Comparison of ENCODE assay signal across 14 mouse cellular contexts in genomic region chr10:18047380-18048146, GRCm38 (mm10). TPM values are rescaled to one million over a fixed set of nuclear protein-coding genes. Genes with fewer than 3 reads are reported as not detected.
DNase-seq lines count a peak whose midpoint lies in the region; ATAC-seq and TF ChIP-seq lines count a peak whose summit lies in the region.
"Had no signal": no experiment of that assay in that cellular context is flagged by ENCODE, and none has a peak within 500 bp of the region (broad histone marks: within the 10 kb centered on the region; RNA-seq: fewer than 3 reads in every experiment).

No protein-coding gene starts in this region.

- H3K27me3 ChIP-seq in liver, embryonic 14.5 days (ENCODE audit: control insufficient read depth, insufficient read depth, low read length), result no peaks in the 10 kb centered on the region
- no peaks in the 10 kb centered on the region for H3K27me3 ChIP-seq in limb, embryonic 10.5 days (ENCODE audit: low read depth, poor library complexity, severe bottlenecking)
- H3K27me3 ChIP-seq: embryonic facial prominence, embryonic 13.5 days; forebrain, embryonic 15.5 days; limb, embryonic 12.5 days had no signal

- no peak overlapping the region for H3K4me3 ChIP-seq in liver, embryonic 14.5 days (ENCODE audit: insufficient read depth in 1 of 2, low read depth in 2 of 2, low read length in 2 of 2)
- no peak overlapping the region for H3K4me3 ChIP-seq in limb, embryonic 10.5 days
- H3K4me3 ChIP-seq: embryonic facial prominence, embryonic 13.5 days; forebrain, embryonic 15.5 days; limb, embryonic 12.5 days had no signal

- H3K36me3 ChIP-seq in liver, embryonic 14.5 days (replicated peaks; ENCODE audit: control insufficient read depth, insufficient read depth, low read depth), result no peaks in the 10 kb centered on the region
- no peaks in the 10 kb centered on the region for H3K36me3 ChIP-seq in limb, embryonic 10.5 days
- H3K36me3 ChIP-seq: embryonic facial prominence, embryonic 13.5 days; forebrain, embryonic 15.5 days; limb, embryonic 12.5 days had no signal

- TF ChIP-seq EP300 in liver, embryonic 14.5 days (IDR thresholded peaks at IDR 0.05; ENCODE audit: low read depth), result no peak

- intact Hi-C loops in left cerebral cortex, postnatal 25 days (cut with DNase I), result no loop called here

- no peak overlapping the region for H3K27ac ChIP-seq in liver, embryonic 14.5 days
- H3K27ac ChIP-seq in limb, embryonic 10.5 days, result no peak overlapping the region
- H3K27ac ChIP-seq: embryonic facial prominence, embryonic 13.5 days; forebrain, embryonic 15.5 days; limb, embryonic 12.5 days had no signal

- no peak overlapping the region for H3K9ac ChIP-seq in liver, embryonic 14.5 days (replicated peaks)
- H3K9ac ChIP-seq: embryonic facial prominence, embryonic 13.5 days; forebrain, embryonic 15.5 days; limb, embryonic 12.5 days had no signal

- H3K4me2 ChIP-seq in liver, embryonic 14.5 days (ENCODE audit: low read depth), result no peak overlapping the region
- H3K4me2 ChIP-seq: embryonic facial prominence, embryonic 13.5 days; forebrain, embryonic 15.5 days; limb, embryonic 12.5 days had no signal

- no peaks in the 10 kb centered on the region for H3K9me3 ChIP-seq in liver, embryonic 14.5 days (ENCODE audit: control insufficient read depth, low read length)
- H3K9me3 ChIP-seq in limb, embryonic 10.5 days (replicated peaks), result no peaks in the 10 kb centered on the region
- H3K9me3 ChIP-seq: embryonic facial prominence, embryonic 13.5 days; forebrain, embryonic 15.5 days; limb, embryonic 12.5 days had no signal

- WGBS in liver, embryonic 14.5 days (ENCODE audit: insufficient replicate concordance), result 48% methylated on average over 10 of the region's 10 CpGs
- WGBS in limb, embryonic 10.5 days, result 35% methylated on average over 10 of the region's 10 CpGs

- no peak for TF ChIP-seq CTCF in liver, embryonic 14.5 days (IDR thresholded peaks at IDR 0.05; ENCODE audit: low read depth)

- DNase-seq in adrenal gland, postnatal 10 days, result peak; percentile 25
- no peak for DNase-seq in adrenal gland, adult 8-10 months
- DNase-seq in gonadal fat pad, adult 2 months (ENCODE audit: low read depth), result peak; percentile 61
- no peak for DNase-seq in liver, embryonic 14.5 days (ENCODE audit: low read depth in 3 of 3, low spot score in 3 of 3)
- no peak for DNase-seq in left cerebral cortex, postnatal 25 days (ENCODE audit: low spot score in 2 of 2)
- no peak for DNase-seq in frontal cortex, adult 2 months (ENCODE audit: extremely low spot score in 1 of 2, low spot score in 1 of 2)
- DNase-seq in limb, embryonic 10.5 days (ENCODE audit: low spot score), result no peak
- DNase-seq: cerebellum, adult 2 months; kidney, adult 18-20 months; lung, postnatal 36 days had no signal

- peaks cover 0 to 4% of the 10 kb centered on the region in 2 experiments; a peak in 2 of 4 replicates for H3K4me1 ChIP-seq in liver, embryonic 14.5 days (replicated peaks; ENCODE audit: control insufficient read depth in 2 of 2, insufficient read depth in 2 of 2, low read length in 1 of 2)
- H3K4me1 ChIP-seq in limb, embryonic 10.5 days, result no peaks in the 10 kb centered on the region
- H3K4me1 ChIP-seq: embryonic facial prominence, embryonic 13.5 days; forebrain, embryonic 15.5 days; limb, embryonic 12.5 days had no signal

- ATAC-seq in CD4-positive, CD25-positive, alpha-beta regulatory T cell, adult 4 months, result peak; percentile 94
- peak; percentile 41 for ATAC-seq in liver, embryonic 14.5 days (ENCODE audit: insufficient read depth)
- ATAC-seq: forebrain, embryonic 15.5 days had no signal

RNA-seq across cellular contexts. Expression of gene Reps1, which starts 8.1 kb away (rescaled TPM):
- 10 to 100 TPM; 32.3 to 39.3 TPM for total RNA-seq in adrenal gland, postnatal 10 days (2021)
- total RNA-seq in adrenal gland, adult 8-10 months (2022), result 10 to 100 TPM; 30.7 to 46.2 (median 39.6) TPM
- polyA plus RNA-seq in CD4-positive, CD25-positive, alpha-beta regulatory T cell, adult 4 months (2017; shearing (Covaris generic)), result 10 to 100 TPM; 34.9 to 39.9 TPM
- 55.9 and 61.6 TPM in 2 replicates for polyA plus RNA-seq in gonadal fat pad, adult 2 months (2012; rRNA removed)
- 10.7 and 13.3 TPM in 2 replicates for polyA plus RNA-seq in liver, embryonic 14.5 days (2012; rRNA removed)
- 3.4 and 6.0 TPM in 2 replicates for polyA plus RNA-seq in liver, embryonic 14.5 days (2014; fragmentation: Nextera tagmentation; extraction: Ambion mirVana)
- 10 to 100 TPM; 51.0 to 58.0 TPM for total RNA-seq in left cerebral cortex, postnatal 25 days (2021)
- polyA plus RNA-seq in frontal cortex, adult 2 months (2012; rRNA removed), result 62.9 and 66.8 TPM in 2 replicates
- polyA plus RNA-seq in limb, embryonic 10.5 days (2016; fragmentation: Nextera tagmentation; extraction: Ambion mirVana), result 17.8 and 18.3 TPM in 2 replicates

RNA-seq across cellular contexts. Expression of gene Abracl, which starts 24.5 kb away (rescaled TPM):
- total RNA-seq in adrenal gland, postnatal 10 days (2021), result 10 to 100 TPM; 31.0 to 40.1 TPM
- 10 to 100 TPM; 14.6 to 33.2 (median 18.8) TPM for total RNA-seq in adrenal gland, adult 8-10 months (2022)
- 100 to 1,000 TPM; 346 to 495 TPM for polyA plus RNA-seq in CD4-positive, CD25-positive, alpha-beta regulatory T cell, adult 4 months (2017; shearing (Covaris generic))
- 31.4 and 43.3 TPM in 2 replicates for polyA plus RNA-seq in gonadal fat pad, adult 2 months (2012; rRNA removed)
- 19.8 and 37.2 TPM in 2 replicates for polyA plus RNA-seq in liver, embryonic 14.5 days (2012; rRNA removed)
- polyA plus RNA-seq in liver, embryonic 14.5 days (2014; fragmentation: Nextera tagmentation; extraction: Ambion mirVana), result 66.4 and 71.1 TPM in 2 replicates
- total RNA-seq in left cerebral cortex, postnatal 25 days (2021), result 10 to 100 TPM; 13.3 to 15.0 TPM
- polyA plus RNA-seq in frontal cortex, adult 2 months (2012; rRNA removed), result 22.5 and 23.2 TPM in 2 replicates
- polyA plus RNA-seq in limb, embryonic 10.5 days (2016; fragmentation: Nextera tagmentation; extraction: Ambion mirVana), result 158 and 163 TPM in 2 replicates

Comparison
In these comparisons a context has a peak if more than half of its experiments do, and no peak if none do; other contexts are left out.
1. DNase-seq: peak in adrenal gland, postnatal 10 days (single experiment) and gonadal fat pad, adult 2 months (single experiment); none in adrenal gland, adult 8-10 months (single experiment), liver, embryonic 14.5 days (0 of 3), left cerebral cortex, postnatal 25 days (0 of 2), frontal cortex, adult 2 months (0 of 2) and limb, embryonic 10.5 days (single experiment).